Mouse (Mus musculus) ovary, adult 10 weeks (tissue): ENCODE results near the gene Gm49340. TPM values are rescaled to one million over a fixed set of nuclear protein-coding genes. Genes with fewer than 3 reads are reported as not detected.

Experiments used
- polyA plus RNA-seq: library from polyadenylated mRNA; stranded (reverse); fragments of 350-450 nt; fragmentation: Illumina TruSeq; extraction: RNeasy Lipid Tissue Mini Kit (QIAGEN cat#74804); gene quantifications from one replicate; pipeline ENCODE4 v1.2.3, GENCODE M21; 2014

Gene Gm49340
- polyA plus RNA-seq = not detected

DNA sequence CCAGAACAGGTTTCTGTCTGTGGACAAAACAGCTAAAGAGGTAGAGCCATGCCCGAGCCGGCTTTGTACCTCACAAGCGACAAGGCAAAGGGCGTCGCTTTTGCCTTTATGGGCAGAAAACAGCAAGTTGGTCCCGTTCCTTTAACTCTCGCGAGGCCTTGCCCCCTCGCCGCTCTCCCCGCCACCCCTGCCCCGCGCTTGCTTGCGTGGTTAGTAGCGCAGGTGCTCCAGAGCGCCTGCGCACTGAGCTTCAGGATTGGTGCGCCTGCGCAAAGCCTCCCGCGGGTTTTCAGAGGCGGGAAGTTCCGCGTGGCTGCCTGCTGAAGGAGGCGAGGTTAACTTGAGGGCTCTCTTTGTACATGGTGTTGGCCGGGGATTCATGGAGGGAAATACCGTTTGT, at the start of gene Gm49340, which contains the start of the genes Aspa and Spata22:
Gm49340 (plus strand) TSS at position 300 of the 400 bp plus-strand sequence.
Aspa (minus strand) TSS at position 155 of the 400 bp plus-strand sequence.
Spata22 (plus strand) TSS at position 300 of the 400 bp plus-strand sequence.

DNA sequence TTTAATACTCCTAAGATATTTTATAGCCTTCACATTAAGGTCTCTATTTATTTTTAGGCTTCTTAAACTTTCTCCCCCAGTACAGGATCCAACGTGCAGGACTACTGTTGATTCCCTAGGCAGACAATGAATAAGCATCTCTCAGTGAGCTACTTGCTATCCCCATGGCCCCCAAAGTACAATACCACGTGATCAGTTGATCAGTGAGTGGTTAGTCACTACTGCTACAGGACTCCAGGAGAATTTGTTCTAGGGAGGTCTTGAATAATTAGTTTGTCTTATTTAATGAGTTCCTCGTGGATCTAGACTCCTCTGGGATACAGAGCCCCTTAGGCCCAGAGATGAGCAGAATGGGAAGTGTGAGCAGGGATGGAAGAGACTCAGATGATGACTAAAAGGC, 20.9 kb downstream of the Gm49340 start, which contains the start of gene Olfr20:
Olfr20 (plus strand) TSS at position 301 of the 400 bp plus-strand sequence.

DNA sequence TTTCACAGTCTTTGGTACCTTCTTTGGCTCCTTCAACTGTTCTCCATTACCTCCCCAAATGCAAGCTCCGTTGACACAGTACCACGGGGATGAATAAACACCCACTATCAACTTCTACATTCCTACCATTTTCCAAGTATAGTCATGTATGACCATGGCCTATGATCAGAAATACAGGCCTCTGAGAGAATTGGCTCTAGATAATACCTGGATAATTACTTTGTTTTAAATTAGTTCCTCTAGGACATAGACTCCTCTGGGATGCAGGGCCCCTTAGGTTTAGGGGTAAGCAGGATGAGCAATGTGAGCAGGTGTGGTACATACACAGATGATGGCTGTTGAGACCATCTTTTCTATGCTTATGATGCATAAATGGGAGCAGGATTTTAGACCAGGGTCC, 41.4 kb downstream of the Gm49340 start, which contains the start of gene Olfr376:
Olfr376 (plus strand) TSS at position 301 of the 400 bp plus-strand sequence.

DNA sequence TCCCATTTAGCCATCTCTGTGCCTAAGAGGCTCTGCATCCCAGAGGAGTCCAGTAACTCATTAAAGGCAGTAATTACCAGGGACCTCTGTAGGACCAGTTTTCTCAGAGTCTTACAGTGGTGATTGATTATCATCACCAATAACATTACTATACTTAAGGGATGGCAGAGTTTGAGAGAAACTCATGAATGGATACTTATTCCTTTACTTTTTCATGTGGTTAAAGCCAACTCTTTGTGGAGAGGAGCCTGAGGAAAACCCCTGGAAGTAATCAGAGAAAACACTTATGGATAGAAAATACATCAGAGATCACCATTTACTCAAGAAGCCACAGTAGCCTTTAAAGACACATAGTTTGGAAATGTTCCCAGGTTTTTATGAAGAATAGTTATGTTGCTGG, 70.0 kb downstream of the Gm49340 start, which contains the start of gene Olfr1:
Olfr1 (minus strand) TSS at position 101 of the 400 bp plus-strand sequence.

Other genes starting within 250 kb of the Gm49340 start
- gene Itgae, start 239.2 kb upstream of the Gm49340 start, polyA plus RNA-seq = not detected
- 5.8 TPM for gene Haspin, start 191.4 kb upstream of the Gm49340 start, polyA plus RNA-seq
- gene P2rx5, start 169.3 kb upstream of the Gm49340 start, polyA plus RNA-seq = not detected
- 26.8 TPM for gene Emc6, start 152.7 kb upstream of the Gm49340 start, polyA plus RNA-seq
- gene Tax1bp3, start 152.7 kb upstream of the Gm49340 start, polyA plus RNA-seq = 30.2 TPM
- gene Ctns, start 130.7 kb upstream of the Gm49340 start, polyA plus RNA-seq = 9.2 TPM
- 1.1 TPM for gene Shpk, start 130.3 kb upstream of the Gm49340 start, polyA plus RNA-seq
- gene Trpv1, start 95.4 kb upstream of the Gm49340 start, polyA plus RNA-seq = not detected
- 0.20 TPM for gene Trpv3, start 62.4 kb upstream of the Gm49340 start, polyA plus RNA-seq
- gene Aspa, start 145 bp upstream of the Gm49340 start, polyA plus RNA-seq = 7.9 TPM
- gene Spata22, start within 50 bp of the Gm49340 start, polyA plus RNA-seq = 0.74 TPM
- not detected for gene Olfr20, start 21.0 kb downstream of the Gm49340 start, polyA plus RNA-seq
- not detected for gene Olfr376, start 41.5 kb downstream of the Gm49340 start, polyA plus RNA-seq
- gene Olfr1, start 69.9 kb downstream of the Gm49340 start, polyA plus RNA-seq = not detected
- gene Olfr378, start 98.7 kb downstream of the Gm49340 start, polyA plus RNA-seq = not detected
- gene Olfr380, start 127.8 kb downstream of the Gm49340 start, polyA plus RNA-seq = not detected
- not detected for gene Olfr381, start 161.9 kb downstream of the Gm49340 start, polyA plus RNA-seq
- not detected for gene Olfr382, start 187.5 kb downstream of the Gm49340 start, polyA plus RNA-seq